Mouse (Mus musculus) C2C12 (cell line): ENCODE measurements around the gene Ttyh1.

Experiments used
- CEBPB ChIP-seq: IDR thresholded peaks from one replicate; pipeline ENCODE4 v1.6.1; 2011; ENCODE audit warnings: low read depth, mild to moderate bottlenecking, control low read depth, moderate library complexity
- CTCF ChIP-seq: IDR thresholded peaks from one replicate; pipeline ENCODE4 v1.5.1; 2011; ENCODE audit not compliant: control insufficient read depth, insufficient read depth, insufficient read length
- FOSL1 ChIP-seq: IDR thresholded peaks from one replicate; pipeline ENCODE4 v1.8.0; 2011; ENCODE audit warnings: mild to moderate bottlenecking, low read length; ENCODE audit not compliant: poor library complexity, insufficient read depth, severe bottlenecking
- MAX ChIP-seq: IDR thresholded peaks from one replicate; pipeline ENCODE4 v1.6.1; 2011; ENCODE audit warnings: mild to moderate bottlenecking, control low read depth
- MYOD1 ChIP-seq: IDR thresholded peaks from one replicate; pipeline ENCODE4 v1.6.1; 2011; ENCODE audit warnings: low read depth; ENCODE audit not compliant: control insufficient read depth, insufficient read length
- MYOG ChIP-seq: IDR thresholded peaks from one replicate; pipeline ENCODE4 v1.6.1; 2011; ENCODE audit not compliant: control insufficient read depth, insufficient read length; ENCODE audit errors: extremely low read depth
- USF1 ChIP-seq: IDR thresholded peaks from one replicate; pipeline ENCODE4 v1.6.1; 2011; ENCODE audit warnings: low read depth, mild to moderate bottlenecking, control low read depth, moderate library complexity

- TF ChIP-seq CTCF, result no peak
- no peak for TF ChIP-seq FOSL1
- TF ChIP-seq MAX, result no peak
- TF ChIP-seq USF1, result no peak
- no peak for TF ChIP-seq MYOD1
- TF ChIP-seq CEBPB, result no peak
- no peak for TF ChIP-seq MYOG
Observed at GRCm38 (mm10) chr7:4147836-4148235, 28.6 kb downstream of the Ttyh1 start.
